Comparison of ENCODE assay signal across 19 mouse cellular contexts in genomic region chr10:122860076-122860475, GRCm38 (mm10).
DNase-seq lines count a peak whose midpoint lies in the region; ATAC-seq and TF ChIP-seq lines count a peak whose summit lies in the region.
"Had no signal": no experiment of that assay in that cellular context is flagged by ENCODE, and none has a peak within 500 bp of the region (broad histone marks: within the 10 kb centered on the region; RNA-seq: fewer than 3 reads in every experiment).

No protein-coding gene starts in this region.

- H3K27me3 ChIP-seq in heart, embryonic 11.5 days (ENCODE audit: control insufficient read depth, insufficient read depth, low read length) = no peaks in the 10 kb centered on the region
- H3K27me3 ChIP-seq in intestine, embryonic 14.5 days (replicated peaks; ENCODE audit: control insufficient read depth, insufficient read depth, low read length) = no peaks in the 10 kb centered on the region
- no peaks in the 10 kb centered on the region for H3K27me3 ChIP-seq in intestine, embryonic 16.5 days (replicated peaks; ENCODE audit: control insufficient read depth, insufficient read depth, low read length)
- no peaks in the 10 kb centered on the region for H3K27me3 ChIP-seq in lung, postnatal 0 days (replicated peaks; ENCODE audit: insufficient read depth, low read length)
- H3K27me3 ChIP-seq in stomach, embryonic 16.5 days (ENCODE audit: control insufficient read depth, insufficient read depth, low read length) = no peaks in the 10 kb centered on the region
- H3K27me3 ChIP-seq: hindbrain, embryonic 13.5 days; liver, embryonic 15.5 days; Patski had no signal

- TF ChIP-seq CTCF in lung, postnatal 0 days (IDR thresholded peaks at IDR 0.05) = no peak

- H3K4me1 ChIP-seq in heart, embryonic 11.5 days (ENCODE audit: control insufficient read depth, insufficient read depth, low read length) = peaks cover 28% of the 10 kb centered on the region
- H3K4me1 ChIP-seq in intestine, embryonic 14.5 days (replicated peaks; ENCODE audit: control insufficient read depth, insufficient read depth, low read length) = peaks cover 13% of the 10 kb centered on the region
- H3K4me1 ChIP-seq in intestine, embryonic 16.5 days (ENCODE audit: control insufficient read depth, insufficient read depth, low read length) = peaks cover 8% of the 10 kb centered on the region; the same call in 1 of the 2 replicates
- H3K4me1 ChIP-seq in lung, postnatal 0 days (ENCODE audit: insufficient read depth, low read depth, low read length) = peaks cover under 1% of the 10 kb centered on the region; the same call in 1 of the 2 replicates
- peaks cover 8% of the 10 kb centered on the region; the same call in 1 of the 2 replicates for H3K4me1 ChIP-seq in stomach, embryonic 16.5 days (ENCODE audit: control insufficient read depth, insufficient read depth, low read length)
- H3K4me1 ChIP-seq: liver, embryonic 15.5 days had no signal

- TF ChIP-seq EP300 in lung, postnatal 0 days (IDR thresholded peaks at IDR 0.05) = no peak

- peak; percentile 27; the same call in 1 of the 2 replicates for ATAC-seq in heart, embryonic 11.5 days (replicated peaks; ENCODE audit: insufficient number of reproducible peaks, low FRiP score, low TSS enrichment)
- ATAC-seq in intestine, embryonic 14.5 days (replicated peaks; ENCODE audit: low FRiP score, low TSS enrichment, low read depth) = no peak
- ATAC-seq in intestine, embryonic 16.5 days = no peak
- peak; percentile 12; the same call in 1 of the 2 replicates for ATAC-seq in lung, postnatal 0 days
- no peak for ATAC-seq in stomach, embryonic 16.5 days (ENCODE audit: insufficient read depth, low FRiP score)
- ATAC-seq: Patski had no signal

- 56% methylated on average over 5 of the region's 7 CpGs for WGBS in heart, embryonic 11.5 days (ENCODE audit: insufficient replicate concordance)
- 26% methylated on average over 6 of the region's 7 CpGs for WGBS in intestine, embryonic 14.5 days
- 37% methylated on average over 6 of the region's 7 CpGs for WGBS in intestine, embryonic 16.5 days
- 37% methylated on average over 6 of the region's 7 CpGs for WGBS in lung, postnatal 0 days
- WGBS in stomach, embryonic 16.5 days = 41% methylated on average over 7 of the region's 7 CpGs

- no peaks in the 10 kb centered on the region for H3K36me3 ChIP-seq in heart, embryonic 11.5 days (ENCODE audit: control insufficient read depth, insufficient read depth, low read length)
- no peaks in the 10 kb centered on the region for H3K36me3 ChIP-seq in intestine, embryonic 14.5 days (ENCODE audit: control insufficient read depth, insufficient read depth, low read length)
- no peaks in the 10 kb centered on the region for H3K36me3 ChIP-seq in intestine, embryonic 16.5 days (ENCODE audit: control insufficient read depth, insufficient read depth, low read length)
- H3K36me3 ChIP-seq in lung, postnatal 0 days (ENCODE audit: insufficient read depth, low read length) = no peaks in the 10 kb centered on the region
- H3K36me3 ChIP-seq in stomach, embryonic 16.5 days (ENCODE audit: control insufficient read depth, insufficient read depth, low read length) = no peaks in the 10 kb centered on the region
- H3K36me3 ChIP-seq: hindbrain, embryonic 13.5 days; liver, embryonic 15.5 days had no signal

- no peak overlapping the region for H3K4me2 ChIP-seq in heart, embryonic 11.5 days
- no peak overlapping the region for H3K4me2 ChIP-seq in intestine, embryonic 14.5 days (ENCODE audit: low read length)
- H3K4me2 ChIP-seq in intestine, embryonic 16.5 days (ENCODE audit: low read depth, low read length) = no peak overlapping the region
- no peak overlapping the region for H3K4me2 ChIP-seq in lung, postnatal 0 days (replicated peaks; ENCODE audit: low read depth, low read length)
- no peak overlapping the region for H3K4me2 ChIP-seq in stomach, embryonic 16.5 days (ENCODE audit: low read depth, low read length)
- H3K4me2 ChIP-seq: hindbrain, embryonic 13.5 days; liver, embryonic 15.5 days had no signal

- DNase-seq in heart, adult 18-20 months = no peak
- no peak for DNase-seq in intestine, embryonic 14.5 days (ENCODE audit: low spot score)
- peak; percentile 26 for DNase-seq in lung, postnatal 0 days (ENCODE audit: low spot score)
- DNase-seq in lung, adult 18-20 months = no peak
- no peak for DNase-seq in frontal cortex, postnatal 25 days (ENCODE audit: low spot score in 2 of 2)
- DNase-seq: adrenal gland, postnatal 36 days; B cell, adult 2 months; cerebellum, postnatal 10 days; embryo, embryonic 11 days; gastrocnemius, postnatal 14 days; kidney, adult 18-20 months; spleen, adult 18-20 months had no signal

- H3K27ac ChIP-seq in heart, embryonic 11.5 days (ENCODE audit: low read depth, low read length) = peak overlapping the region; percentile 73
- peak overlapping the region; percentile 69 for H3K27ac ChIP-seq in intestine, embryonic 14.5 days (ENCODE audit: low read depth)
- H3K27ac ChIP-seq in intestine, embryonic 16.5 days (ENCODE audit: low read length) = no peak overlapping the region
- H3K27ac ChIP-seq in lung, postnatal 0 days (ENCODE audit: low read length) = peak overlapping the region; percentile 72
- H3K27ac ChIP-seq in stomach, embryonic 16.5 days (ENCODE audit: low read length) = peak overlapping the region; percentile 67
- H3K27ac ChIP-seq: liver, embryonic 15.5 days had no signal

- H3K4me3 ChIP-seq in heart, embryonic 11.5 days (ENCODE audit: low read depth, low read length) = no peak overlapping the region
- no peak overlapping the region for H3K4me3 ChIP-seq in intestine, embryonic 14.5 days (ENCODE audit: low read depth, low read length)
- H3K4me3 ChIP-seq in intestine, embryonic 16.5 days (ENCODE audit: low read length) = no peak overlapping the region
- H3K4me3 ChIP-seq in lung, postnatal 0 days (ENCODE audit: low read depth, low read length) = no peak overlapping the region
- H3K4me3 ChIP-seq in stomach, embryonic 16.5 days (replicated peaks; ENCODE audit: low read length) = no peak overlapping the region
- H3K4me3 ChIP-seq: erythroblast, embryonic 14.5 days; hindbrain, embryonic 13.5 days; liver, embryonic 15.5 days had no signal

- no peak overlapping the region for H3K9ac ChIP-seq in heart, embryonic 11.5 days (ENCODE audit: low read depth, low read length)
- H3K9ac ChIP-seq in intestine, embryonic 14.5 days (ENCODE audit: low read length) = no peak overlapping the region
- no peak overlapping the region for H3K9ac ChIP-seq in intestine, embryonic 16.5 days (ENCODE audit: low read depth, low read length)
- H3K9ac ChIP-seq in lung, postnatal 0 days (replicated peaks; ENCODE audit: low read depth) = no peak overlapping the region
- H3K9ac ChIP-seq in stomach, embryonic 16.5 days (ENCODE audit: low read length) = no peak overlapping the region
- H3K9ac ChIP-seq: hindbrain, embryonic 13.5 days; liver, embryonic 15.5 days had no signal

- no peaks in the 10 kb centered on the region for H3K9me3 ChIP-seq in heart, embryonic 11.5 days (replicated peaks; ENCODE audit: control insufficient read depth, low read length)
- H3K9me3 ChIP-seq in intestine, embryonic 14.5 days (ENCODE audit: control insufficient read depth, low read length) = no peaks in the 10 kb centered on the region
- H3K9me3 ChIP-seq in intestine, embryonic 16.5 days (ENCODE audit: control insufficient read depth, low read length) = no peaks in the 10 kb centered on the region
- H3K9me3 ChIP-seq in lung, postnatal 0 days (ENCODE audit: low read length) = no peaks in the 10 kb centered on the region
- no peaks in the 10 kb centered on the region for H3K9me3 ChIP-seq in stomach, embryonic 16.5 days (replicated peaks; ENCODE audit: control insufficient read depth, low read length)
- H3K9me3 ChIP-seq: hindbrain, embryonic 13.5 days; liver, embryonic 15.5 days had no signal

Comparison
In these comparisons a context has a peak if more than half of its experiments do, and no peak if none do; other contexts are left out.
1. ATAC-seq: peak in heart, embryonic 11.5 days (single experiment) and lung, postnatal 0 days (single experiment); none in intestine, embryonic 14.5 days (single experiment), intestine, embryonic 16.5 days (single experiment) and stomach, embryonic 16.5 days (single experiment).